Mouse (Mus musculus) intestine, embryonic 14.5 days (tissue): ENCODE results near the gene Apbb1. TPM values are rescaled to one million over a fixed set of nuclear protein-coding genes. Genes with fewer than 3 reads are reported as not detected.

Source experiments
- ATAC-seq: fragments of 200-750 bp; cut with Nextera tagmentation; replicated peaks from 2 replicates; pipeline ENCODE4 v1.8.0; 2017; ENCODE audit warnings: low read depth, moderate number of reproducible peaks, moderate TSS enrichment, moderate library complexity; ENCODE audit not compliant: low FRiP score, low TSS enrichment
- DNase-seq: peaks from one replicate; pipeline ENCODE4 v3.0.0-alpha.2; 2018; ENCODE audit warnings: low spot score
- H3K27ac ChIP-seq: fragments of 300-500 bp; sonication (generic); 2 replicates; pipeline ENCODE4 v1.5.1; 2014; ENCODE audit warnings: low read depth, mild to moderate bottlenecking, control low read depth
- H3K27me3 ChIP-seq: fragments of 300-500 bp; sonication (generic); replicated peaks from 2 replicates; pipeline ENCODE4 v1.6.1; 2014; ENCODE audit warnings: low read length, control low read depth; ENCODE audit not compliant: control insufficient read depth, insufficient read depth
- H3K36me3 ChIP-seq: fragments of 300-500 bp; sonication (generic); 2 replicates; pipeline ENCODE4 v1.6.1; 2014; ENCODE audit warnings: low read length, control low read depth; ENCODE audit not compliant: control insufficient read depth, insufficient read depth
- H3K4me1 ChIP-seq: fragments of 300-500 bp; sonication (generic); replicated peaks from 2 replicates; pipeline ENCODE4 v1.6.1; 2014; ENCODE audit warnings: low read length, control low read depth, mixed read lengths; ENCODE audit not compliant: control insufficient read depth, insufficient read depth
- H3K4me2 ChIP-seq: fragments of 300-500 bp; sonication (generic); 2 replicates; pipeline ENCODE4 v1.6.1; 2014; ENCODE audit warnings: low read length
- H3K4me3 ChIP-seq: fragments of 300-500 bp; sonication (generic); 2 replicates; pipeline ENCODE4 v1.5.1; 2014; ENCODE audit warnings: low read depth, low read length, control low read depth, mixed read lengths
- H3K9ac ChIP-seq: fragments of 300-500 bp; sonication (generic); 2 replicates; pipeline ENCODE4 v1.6.1; 2014; ENCODE audit warnings: mild to moderate bottlenecking, low read length
- H3K9me3 ChIP-seq: fragments of 300-500 bp; sonication (generic); 2 replicates; pipeline ENCODE4 v1.6.1; 2016; ENCODE audit warnings: low read length, control low read depth; ENCODE audit not compliant: control insufficient read depth
- WGBS: fragments of 180-500 bp; shearing (Covaris S2); extraction: QIAGEN DNeasy Blood & Tissue Kit; methylation state at CpG from one replicate; pipeline ENCODE4 v1.1.7; 2014; 5-methylcytosine and 5-hydroxymethylcytosine counted together
- polyA plus RNA-seq: library from polyadenylated mRNA; unstranded; fragments of >200 nt; fragmentation: Nextera tagmentation; extraction: Ambion mirVana; gene quantifications from 2 replicates; pipeline ENCODE4 v1.2.1, GENCODE M21; 2014

The Apbb1 gene
- polyA plus RNA-seq, 1 experiment from 2014 or later: 45.1 TPM

- H3K27ac ChIP-seq: no peak overlapping the region
These were observed 32.9 kb upstream of the Apbb1 start for GRCm38 (mm10) chr7:105614400-105614799.

GRCm38 (mm10) chr7:105611767-105612166 lies 30.3 kb upstream of the Apbb1 start:
- no peak overlapping the region for H3K27ac ChIP-seq
- WGBS: 96% methylated on average over 1 of the region's 1 CpGs
- ATAC-seq (no peak), DNase-seq (no peak)
- H3K9me3 ChIP-seq: no peaks in the 10 kb centered on the region
- H3K36me3 ChIP-seq: peaks cover 68% of the 10 kb centered on the region
- H3K4me3 ChIP-seq: no peak overlapping the region
- H3K4me1 ChIP-seq: no peaks in the 10 kb centered on the region
- H3K9ac ChIP-seq: no peak overlapping the region
- no peak overlapping the region for H3K4me2 ChIP-seq
- no peaks in the 10 kb centered on the region for H3K27me3 ChIP-seq

More at GRCm38 (mm10) chr7:105614400-105614799, 32.9 kb upstream of the Apbb1 start:
- Histone ChIP-seq H3K4me3 (no peak overlapping the region), H3K4me1 (no peaks in the 10 kb centered on the region), H3K9ac (no peak overlapping the region), H3K9me3 (no peaks in the 10 kb centered on the region), H3K4me2 (no peak overlapping the region), H3K36me3 (peaks cover 93% of the 10 kb centered on the region), H3K27me3 (no peaks in the 10 kb centered on the region)
- no peak for ATAC-seq
- WGBS: 100% methylated on average over 1 of the region's 1 CpGs
- no peak for DNase-seq

- 90% methylated on average over 3 of the region's 3 CpGs for WGBS
- ATAC-seq (no peak), DNase-seq (no peak)
- no peak overlapping the region for H3K4me2 ChIP-seq
- no peaks in the 10 kb centered on the region for H3K27me3 ChIP-seq
- H3K9me3 ChIP-seq: no peaks in the 10 kb centered on the region
- no peaks in the 10 kb centered on the region for H3K4me1 ChIP-seq
- no peak overlapping the region for H3K9ac ChIP-seq
- peaks cover 39% of the 10 kb centered on the region for H3K36me3 ChIP-seq
- no peak overlapping the region for H3K4me3 ChIP-seq
- no peak overlapping the region for H3K27ac ChIP-seq
These were observed 27.0 kb upstream of the Apbb1 start for GRCm38 (mm10) chr7:105608467-105608866.

- Histone ChIP-seq H3K4me3 (no peak overlapping the region), H3K9ac (no peak overlapping the region), H3K27me3 (no peaks in the 10 kb centered on the region), H3K4me2 (no peak overlapping the region), H3K27ac (no peak overlapping the region), H3K9me3 (no peaks in the 10 kb centered on the region), H3K36me3 (no peaks in the 10 kb centered on the region), H3K4me1 (no peaks in the 10 kb centered on the region)
- WGBS: 36% methylated on average over 9 of the region's 9 CpGs
- ATAC-seq (no peak; the same call in 1 of the 2 replicates), DNase-seq (peak; percentile 74)
These were observed 21.6 kb upstream of the Apbb1 start for GRCm38 (mm10) chr7:105602860-105603623.

- Histone ChIP-seq H3K9me3 (no peaks in the 10 kb centered on the region), H3K4me3 (no peak overlapping the region), H3K4me1 (no peaks in the 10 kb centered on the region), H3K36me3 (no peaks in the 10 kb centered on the region), H3K4me2 (no peak overlapping the region), H3K27me3 (no peaks in the 10 kb centered on the region), H3K27ac (no peak overlapping the region), H3K9ac (no peak overlapping the region)
- DNase-seq (no peak), ATAC-seq (0 out of 2 replicates have a peak, but pooled peaks have one; percentile 50)
- WGBS: 29% methylated on average over 7 of the region's 7 CpGs
These were observed 8.6 kb upstream of the Apbb1 start for GRCm38 (mm10) chr7:105590097-105590496.

- Histone ChIP-seq H3K4me2 (no peak overlapping the region), H3K4me3 (no peak overlapping the region), H3K9ac (no peak overlapping the region), H3K27ac (no peak overlapping the region), H3K36me3 (no peaks in the 10 kb centered on the region), H3K9me3 (no peaks in the 10 kb centered on the region), H3K27me3 (no peaks in the 10 kb centered on the region), H3K4me1 (no peaks in the 10 kb centered on the region)
- ATAC-seq: no peak
- DNase-seq: no peak
- WGBS: 61% methylated on average over 9 of the region's 9 CpGs
These were observed 7.0 kb upstream of the Apbb1 start for GRCm38 (mm10) chr7:105588325-105588912.

GRCm38 (mm10) chr7:105581959-105582358 lies 506 bp upstream of the Apbb1 start:
- Histone ChIP-seq H3K4me2 (peak overlapping the region; percentile 74), H3K9me3 (no peaks in the 10 kb centered on the region), H3K27me3 (no peaks in the 10 kb centered on the region), H3K4me1 (0 out of 2 replicates have a peak, but pooled peaks cover under 1% of the 10 kb centered on the region), H3K36me3 (no peaks in the 10 kb centered on the region), H3K4me3 (no peak overlapping the region), H3K27ac (no peak overlapping the region), H3K9ac (no peak overlapping the region)
- DNase-seq: no peak
- no peak for ATAC-seq
- 74% methylated on average over 2 of the region's 2 CpGs for WGBS

- under 1% methylated on average over 19 of the region's 22 CpGs for WGBS
- Histone ChIP-seq H3K27me3 (no peaks in the 10 kb centered on the region), H3K36me3 (no peaks in the 10 kb centered on the region), H3K4me3 (peak overlapping the region; percentile 74), H3K27ac (peak overlapping the region; percentile 51; the same call in 1 of the 2 replicates), H3K4me1 (peaks cover 6% of the 10 kb centered on the region), H3K9ac (peak overlapping the region; percentile 61), H3K4me2 (peak overlapping the region; percentile 74), H3K9me3 (no peaks in the 10 kb centered on the region)
- DNase-seq (peak; percentile 68), ATAC-seq (peak; percentile 44; the same call in 1 of the 2 replicates)
These were observed 795 bp downstream of the Apbb1 start for GRCm38 (mm10) chr7:105580627-105581089.
